Mouse (Mus musculus): ENCODE results near the gene Gm13102. TPM values are rescaled to one million over a fixed set of nuclear protein-coding genes. Genes with fewer than 3 reads are reported as not detected.
"Not testable (repeated sequence)": the region's sequence is repeated elsewhere in the genome, so short reads cannot be mapped to it uniquely, and the experiment has no call there.

The Gm13102 gene
- total RNA-seq (2014; fragmentation: Nextera tagmentation) (not detected in 2 replicates), total RNA-seq (2017) (not detected in 2 replicates), polyA plus RNA-seq (2012) (not detected in 2 replicates)

DNA sequence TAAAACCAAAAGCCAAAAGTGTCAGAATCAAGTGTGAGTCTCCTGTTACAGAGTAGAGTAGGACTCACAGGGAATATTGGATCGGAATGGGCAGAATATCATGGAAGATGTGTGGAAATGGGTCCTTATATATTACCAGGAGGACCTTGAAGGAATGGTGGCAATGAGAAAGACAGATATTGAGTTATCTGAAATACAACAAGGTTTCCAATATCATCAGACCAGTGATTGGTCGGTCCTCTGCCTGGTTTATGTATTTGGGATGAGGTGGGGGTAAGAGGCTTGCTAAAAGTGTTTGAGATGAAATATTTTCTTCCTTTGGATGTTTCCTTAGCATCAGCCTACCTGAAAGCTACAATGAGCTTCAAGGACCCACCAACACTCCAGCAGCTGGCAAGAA lies at the start of gene Gm13102:
Gene Gm13102 (plus strand): TSS at position 301 of the 400 bp plus-strand sequence.
- not testable (repeated sequence) for H3K4me1 ChIP-seq (ENCODE audit: insufficient read depth, low read depth, low read length); H3K36me3 ChIP-seq (replicated peaks); DNase-seq (ENCODE audit: low spot score); H3K27me3 ChIP-seq (ENCODE audit: insufficient read depth, low read length); H3K9me3 ChIP-seq (replicated peaks); H3K4me3 ChIP-seq (ENCODE audit: low read depth, low read length); ATAC-seq (ENCODE audit: extremely low read depth, insufficient number of reproducible peaks, low FRiP score, poor library complexity, severe bottlenecking)

DNA sequence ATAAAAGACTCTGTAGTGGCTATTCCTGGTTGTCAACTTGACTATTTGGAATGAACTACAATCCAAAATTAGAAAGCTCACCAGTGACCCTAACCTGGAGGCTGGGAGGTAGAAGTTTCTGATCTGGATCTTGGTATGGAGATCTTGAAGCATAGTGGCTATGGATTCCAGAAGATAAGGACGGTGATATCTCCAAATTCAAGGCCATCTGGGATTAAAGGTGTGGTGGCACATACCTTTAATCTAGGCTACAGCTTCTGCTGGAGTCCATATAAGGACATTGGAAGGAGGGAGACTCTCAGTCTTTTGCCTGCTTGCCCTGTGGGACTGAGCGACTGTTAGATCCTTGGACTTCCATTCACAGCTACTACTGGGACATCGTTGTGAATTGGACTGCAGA lies 47.4 kb upstream of the Gm13102 start, which contains the start of gene Pramel4:
Gene Pramel4 (plus strand): TSS at position 301 of the 400 bp plus-strand sequence.
- H3K4me1 ChIP-seq (ENCODE audit: insufficient read depth, low read depth, low read length); ATAC-seq (ENCODE audit: extremely low read depth, insufficient number of reproducible peaks, low FRiP score, poor library complexity, severe bottlenecking); H3K4me3 ChIP-seq (ENCODE audit: low read depth, low read length); DNase-seq (ENCODE audit: low spot score); H3K27me3 ChIP-seq (ENCODE audit: insufficient read depth, low read length); H3K36me3 ChIP-seq (replicated peaks); H3K9me3 ChIP-seq (replicated peaks): not testable (repeated sequence)

Other genes starting within 250 kb of the Gm13102 start
- not detected in 2 replicates for gene Pramef6, start 206.1 kb upstream of the Gm13102 start, total RNA-seq (2014; fragmentation: Nextera tagmentation)
- 0.16 and 0.17 TPM in 2 replicates for gene Pramef6, start 206.1 kb upstream of the Gm13102 start, total RNA-seq (2017)
- not detected in 2 replicates for gene Pramef6, start 206.1 kb upstream of the Gm13102 start, polyA plus RNA-seq (2012)
- not detected in 2 replicates for gene Pramef25, start 155.5 kb upstream of the Gm13102 start, total RNA-seq (2014; fragmentation: Nextera tagmentation)
- 0.17 TPM in 1 of 2 replicates, not detected in the other for gene Pramef25, start 155.5 kb upstream of the Gm13102 start, total RNA-seq (2017)
- gene Pramef25, start 155.5 kb upstream of the Gm13102 start, polyA plus RNA-seq (2012), result not detected in 2 replicates
- gene Gm13101, start 139.5 kb upstream of the Gm13102 start, total RNA-seq (2014; fragmentation: Nextera tagmentation), result not detected in 2 replicates
- not detected in 2 replicates for gene Gm13101, start 139.5 kb upstream of the Gm13102 start, total RNA-seq (2017)
- not detected in 2 replicates for gene Gm13101, start 139.5 kb upstream of the Gm13102 start, polyA plus RNA-seq (2012)
- gene Pramef17, start 112.1 kb upstream of the Gm13102 start, total RNA-seq (2014; fragmentation: Nextera tagmentation), result not detected in 2 replicates
- gene Pramef17, start 112.1 kb upstream of the Gm13102 start, total RNA-seq (2017), result not detected in 2 replicates
- gene Pramef17, start 112.1 kb upstream of the Gm13102 start, polyA plus RNA-seq (2012), result not detected in 2 replicates
- gene Pramel4, start 47.3 kb upstream of the Gm13102 start, total RNA-seq (2014; fragmentation: Nextera tagmentation), result not detected in 2 replicates
- 0.06 TPM in 1 of 2 replicates, not detected in the other for gene Pramel4, start 47.3 kb upstream of the Gm13102 start, total RNA-seq (2017)
- not detected in 2 replicates for gene Pramel4, start 47.3 kb upstream of the Gm13102 start, polyA plus RNA-seq (2012)
- gene Oog3, start 56.2 kb downstream of the Gm13102 start, total RNA-seq (2014; fragmentation: Nextera tagmentation), result not detected in 2 replicates
- gene Oog3, start 56.2 kb downstream of the Gm13102 start, total RNA-seq (2017), result 0.11 TPM in 1 of 2 replicates, not detected in the other
- not detected in 2 replicates for gene Oog3, start 56.2 kb downstream of the Gm13102 start, polyA plus RNA-seq (2012)
- gene Oog2, start 84.2 kb downstream of the Gm13102 start, total RNA-seq (2014; fragmentation: Nextera tagmentation), result not detected in 2 replicates
- 0.33 TPM in 1 of 2 replicates, not detected in the other for gene Oog2, start 84.2 kb downstream of the Gm13102 start, total RNA-seq (2017)
- gene Oog2, start 84.2 kb downstream of the Gm13102 start, polyA plus RNA-seq (2012), result not detected in 2 replicates
- not detected in 2 replicates for gene C87977, start 106.8 kb downstream of the Gm13102 start, total RNA-seq (2014; fragmentation: Nextera tagmentation)
- 0.05 TPM in 1 of 2 replicates, not detected in the other for gene C87977, start 106.8 kb downstream of the Gm13102 start, total RNA-seq (2017)
- not detected in 2 replicates for gene C87977, start 106.8 kb downstream of the Gm13102 start, polyA plus RNA-seq (2012)
- not detected in 2 replicates for gene Pramel5, start 174.0 kb downstream of the Gm13102 start, total RNA-seq (2014; fragmentation: Nextera tagmentation)
- 0.29 and 0.38 TPM in 2 replicates for gene Pramel5, start 174.0 kb downstream of the Gm13102 start, total RNA-seq (2017)
- gene Pramel5, start 174.0 kb downstream of the Gm13102 start, polyA plus RNA-seq (2012), result not detected in 2 replicates
- not detected in 2 replicates for gene Gm13128, start 223.8 kb downstream of the Gm13102 start, total RNA-seq (2014; fragmentation: Nextera tagmentation)
- gene Gm13128, start 223.8 kb downstream of the Gm13102 start, total RNA-seq (2017), result 0.06 and 0.16 TPM in 2 replicates
- not detected in 2 replicates for gene Gm13128, start 223.8 kb downstream of the Gm13102 start, polyA plus RNA-seq (2012)